Mouse (Mus musculus) heart, embryonic 12.5 days (tissue): ENCODE measurements around the gene Srxn1. TPM values are rescaled to one million over a fixed set of nuclear protein-coding genes. Genes with fewer than 3 reads are reported as not detected.

Source experiments
- ATAC-seq: fragments of 200-750 bp; cut with Nextera tagmentation; 2 replicates; pipeline ENCODE4 v1.8.0; 2017; ENCODE audit warnings: moderate TSS enrichment, moderate library complexity; ENCODE audit not compliant: insufficient number of reproducible peaks, low FRiP score
- H3K27ac ChIP-seq: fragments of 300-500 bp; sonication (generic); 2 replicates; pipeline ENCODE4 v1.5.1; 2016; ENCODE audit warnings: mild to moderate bottlenecking, moderate library complexity; ENCODE audit not compliant: poor library complexity, severe bottlenecking
- H3K27me3 ChIP-seq: fragments of 300-500 bp; sonication (generic); replicated peaks from 2 replicates; pipeline ENCODE4 v1.6.1; 2016; ENCODE audit warnings: mild to moderate bottlenecking, moderate library complexity
- H3K36me3 ChIP-seq: fragments of 300-500 bp; sonication (generic); 2 replicates; pipeline ENCODE4 v1.6.1; 2016; ENCODE audit warnings: mild to moderate bottlenecking, moderate library complexity
- H3K4me1 ChIP-seq: fragments of 300-500 bp; sonication (generic); replicated peaks from 2 replicates; pipeline ENCODE4 v1.6.1; 2016; ENCODE audit warnings: mild to moderate bottlenecking
- H3K4me2 ChIP-seq: fragments of 300-500 bp; sonication (generic); 2 replicates; pipeline ENCODE4 v1.6.1; 2016; ENCODE audit warnings: mild to moderate bottlenecking, moderate library complexity
- H3K4me3 ChIP-seq: fragments of 300-500 bp; sonication (generic); 2 replicates; pipeline ENCODE4 v1.5.1; 2016; ENCODE audit warnings: mild to moderate bottlenecking
- H3K9ac ChIP-seq: fragments of 300-500 bp; sonication (generic); 2 replicates; pipeline ENCODE4 v1.6.1; 2016; ENCODE audit warnings: mild to moderate bottlenecking, moderate library complexity
- H3K9me3 ChIP-seq: fragments of 300-500 bp; sonication (generic); replicated peaks from 2 replicates; pipeline ENCODE4 v1.6.1; 2016; ENCODE audit warnings: mild to moderate bottlenecking, moderate library complexity
- WGBS: fragments of 180-500 bp; shearing (Covaris S2); methylation state at CpG from one replicate; pipeline ENCODE4 v1.1.7; 2016; 5-methylcytosine and 5-hydroxymethylcytosine counted together
- polyA plus RNA-seq: library from polyadenylated mRNA; unstranded; fragments of >200 nt; fragmentation: Nextera tagmentation; extraction: Ambion mirVana; gene quantifications from 2 replicates; pipeline ENCODE4 v1.2.1, GENCODE M21; 2016

Srxn1 gene
- polyA plus RNA-seq, 1 experiment from 2014 or later: 9.4 TPM

DNA sequence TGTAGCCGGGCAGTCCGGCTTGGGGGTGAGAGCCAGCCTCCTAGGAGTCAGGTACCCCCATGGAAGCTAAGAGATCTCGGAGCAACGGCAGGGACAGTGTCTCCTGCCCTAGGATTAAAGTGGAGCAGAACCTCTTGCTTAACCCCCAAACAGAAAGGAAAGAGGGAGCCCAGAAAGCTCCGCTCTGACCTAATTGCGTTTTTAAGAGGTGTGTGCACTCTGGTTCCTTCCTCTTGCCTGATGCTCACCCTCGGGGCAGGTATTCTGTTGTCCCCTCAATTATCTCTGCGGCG lies 38.8 kb downstream of the Srxn1 start:
- peaks cover 18% of the 10 kb centered on the region for H3K4me1 ChIP-seq
- no peak for ATAC-seq
- peaks cover 78% of the 10 kb centered on the region for H3K27me3 ChIP-seq
- peak overlapping the region; percentile 53 for H3K4me3 ChIP-seq
- no peak overlapping the region for H3K27ac ChIP-seq
- H3K9ac ChIP-seq: 0 out of 2 replicates have a peak overlapping the region, but pooled peaks have one; percentile 53
- H3K36me3 ChIP-seq: no peaks in the 10 kb centered on the region
- H3K9me3 ChIP-seq: no peaks in the 10 kb centered on the region
- peak overlapping the region; percentile 87 for H3K4me2 ChIP-seq
- 16% methylated on average over 9 of the region's 9 CpGs for WGBS

DNA sequence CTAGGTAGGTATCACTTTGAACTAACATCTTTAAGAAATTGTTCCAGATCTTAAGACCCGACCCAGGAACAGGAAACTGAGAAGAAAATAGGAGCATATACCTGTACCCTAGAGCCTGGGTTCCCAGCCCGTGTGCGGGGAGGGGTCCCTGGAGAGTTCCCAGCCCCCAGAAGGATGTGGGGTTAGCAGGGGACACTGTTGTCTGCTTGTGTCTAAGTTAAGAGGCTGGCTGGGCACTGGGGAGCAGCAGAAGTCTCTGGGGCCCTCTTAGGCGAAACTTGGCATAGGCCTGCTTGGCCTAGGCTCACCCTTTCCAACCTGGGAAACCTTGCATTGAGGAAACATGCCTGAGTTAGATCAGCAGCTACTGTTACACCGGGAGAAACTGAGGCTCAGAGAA lies 39.2 kb downstream of the Srxn1 start:
- Histone ChIP-seq H3K4me3 (peak overlapping the region; percentile 53), H3K36me3 (no peaks in the 10 kb centered on the region), H3K4me1 (peaks cover 18% of the 10 kb centered on the region), H3K27ac (no peak overlapping the region), H3K9me3 (no peaks in the 10 kb centered on the region), H3K9ac (no peak overlapping the region), H3K4me2 (peak overlapping the region; percentile 87), H3K27me3 (peaks cover 78% of the 10 kb centered on the region)
- no peak for ATAC-seq
- 55% methylated on average over 5 of the region's 5 CpGs for WGBS

DNA sequence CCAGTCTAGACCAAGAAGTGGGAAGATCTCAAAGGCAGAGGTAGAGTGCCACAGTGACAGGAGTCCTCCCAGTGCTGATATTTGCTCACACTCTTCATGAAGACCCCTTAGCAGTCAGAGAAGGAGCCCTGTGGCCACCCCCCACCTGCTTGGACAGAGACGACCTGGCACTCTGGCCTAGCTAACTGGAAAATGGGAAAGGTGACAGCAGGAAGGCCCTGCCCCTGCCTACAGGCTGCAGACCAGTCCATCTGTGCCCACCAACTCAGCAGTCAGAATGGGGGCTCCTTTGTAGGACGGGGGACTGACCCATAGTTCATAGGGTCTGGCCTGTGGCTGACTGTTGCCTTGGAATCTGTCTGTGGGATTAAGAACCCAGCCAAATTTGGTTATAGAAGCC lies 40.4 kb downstream of the Srxn1 start:
- Histone ChIP-seq H3K27ac (no peak overlapping the region), H3K4me1 (peaks cover 18% of the 10 kb centered on the region), H3K9me3 (no peaks in the 10 kb centered on the region), H3K9ac (no peak overlapping the region), H3K4me2 (no peak overlapping the region), H3K36me3 (no peaks in the 10 kb centered on the region), H3K27me3 (peaks cover 67% of the 10 kb centered on the region), H3K4me3 (no peak overlapping the region)
- WGBS: 62% methylated on average over 2 of the region's 2 CpGs
- no peak for ATAC-seq

DNA sequence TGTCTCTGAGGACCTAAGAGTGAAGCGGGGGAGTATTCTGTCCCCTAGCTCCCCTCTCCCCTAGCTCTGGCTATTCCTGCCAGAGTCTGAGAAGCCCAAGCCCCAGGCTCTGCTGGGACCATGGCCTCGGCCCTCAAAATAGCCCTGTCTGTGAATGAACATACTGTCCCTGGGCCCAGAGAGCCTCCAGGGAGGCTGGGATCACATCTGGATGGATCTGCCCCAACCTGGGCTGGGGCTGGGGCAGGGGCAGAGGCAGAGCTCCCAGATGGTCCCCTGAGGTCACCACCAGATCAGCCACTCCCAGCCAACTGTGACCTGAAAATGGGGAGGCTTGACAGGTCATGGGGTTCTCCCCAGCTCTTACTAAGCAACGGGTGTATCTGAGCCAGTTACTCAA lies 41.8 kb downstream of the Srxn1 start:
- no peak for ATAC-seq
- no peaks in the 10 kb centered on the region for H3K36me3 ChIP-seq
- H3K4me2 ChIP-seq: no peak overlapping the region
- H3K4me1 ChIP-seq: peaks cover 18% of the 10 kb centered on the region
- H3K4me3 ChIP-seq: no peak overlapping the region
- no peak overlapping the region for H3K9ac ChIP-seq
- peaks cover 60% of the 10 kb centered on the region for H3K27me3 ChIP-seq
- whole genome bisulfite sequencing: 55% methylated on average over 3 of the region's 3 CpGs
- H3K27ac ChIP-seq: no peak overlapping the region
- H3K9me3 ChIP-seq: no peaks in the 10 kb centered on the region

DNA sequence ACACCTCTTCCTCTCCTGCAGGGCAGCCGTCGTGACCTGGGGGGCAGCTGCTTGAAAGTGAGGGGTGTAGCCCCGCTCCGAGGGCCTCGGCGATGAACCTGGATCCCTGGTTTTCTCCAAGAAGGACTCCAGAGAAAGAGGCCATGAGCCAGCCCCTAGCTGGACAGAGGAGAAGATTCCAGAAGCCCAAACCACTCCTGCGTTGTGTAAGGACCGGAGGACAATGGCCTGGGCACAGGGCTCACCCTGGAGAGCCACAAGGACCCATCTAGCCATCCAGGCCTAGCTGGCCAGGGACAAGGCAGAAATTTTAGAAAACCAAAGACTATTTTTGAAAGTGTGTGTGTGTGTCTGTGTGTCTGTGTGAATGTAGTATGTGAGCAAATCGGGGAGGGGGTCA lies 43.4 kb downstream of the Srxn1 start:
- Histone ChIP-seq H3K9me3 (no peaks in the 10 kb centered on the region), H3K4me2 (no peak overlapping the region), H3K36me3 (no peaks in the 10 kb centered on the region), H3K4me3 (no peak overlapping the region), H3K4me1 (peaks cover 5% of the 10 kb centered on the region), H3K27me3 (peaks cover 48% of the 10 kb centered on the region), H3K9ac (no peak overlapping the region), H3K27ac (no peak overlapping the region)
- WGBS: 76% methylated on average over 9 of the region's 9 CpGs
- ATAC-seq: no peak

DNA sequence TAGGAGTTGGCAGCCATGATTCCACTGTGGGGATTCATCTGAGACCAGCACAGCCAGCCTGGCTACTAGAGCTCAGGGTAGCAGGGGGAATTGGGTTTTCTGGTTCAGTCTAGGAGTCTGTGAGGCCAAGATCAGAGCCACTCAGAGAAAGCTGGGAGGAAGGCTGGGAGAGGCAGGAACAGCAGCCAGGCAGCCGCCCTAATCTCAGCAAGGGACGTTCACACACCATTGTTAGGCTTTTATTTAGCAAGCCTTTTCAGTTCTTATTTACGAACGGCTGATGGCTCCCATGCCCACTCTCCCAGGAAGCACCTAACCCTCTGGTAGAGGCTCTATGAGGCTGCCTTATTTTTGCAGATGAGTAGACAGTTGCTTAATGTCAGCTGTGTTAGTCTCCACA lies 44.6 kb downstream of the Srxn1 start:
- no peak overlapping the region for H3K4me2 ChIP-seq
- H3K9me3 ChIP-seq: no peaks in the 10 kb centered on the region
- H3K4me1 ChIP-seq: 0 out of 2 replicates have a peak, but pooled peaks cover 3% of the 10 kb centered on the region
- WGBS: 47% methylated on average over 4 of the region's 4 CpGs
- no peak for ATAC-seq
- peaks cover 36% of the 10 kb centered on the region for H3K27me3 ChIP-seq
- H3K36me3 ChIP-seq: no peaks in the 10 kb centered on the region
- H3K4me3 ChIP-seq: no peak overlapping the region
- H3K27ac ChIP-seq: no peak overlapping the region
- no peak overlapping the region for H3K9ac ChIP-seq

DNA sequence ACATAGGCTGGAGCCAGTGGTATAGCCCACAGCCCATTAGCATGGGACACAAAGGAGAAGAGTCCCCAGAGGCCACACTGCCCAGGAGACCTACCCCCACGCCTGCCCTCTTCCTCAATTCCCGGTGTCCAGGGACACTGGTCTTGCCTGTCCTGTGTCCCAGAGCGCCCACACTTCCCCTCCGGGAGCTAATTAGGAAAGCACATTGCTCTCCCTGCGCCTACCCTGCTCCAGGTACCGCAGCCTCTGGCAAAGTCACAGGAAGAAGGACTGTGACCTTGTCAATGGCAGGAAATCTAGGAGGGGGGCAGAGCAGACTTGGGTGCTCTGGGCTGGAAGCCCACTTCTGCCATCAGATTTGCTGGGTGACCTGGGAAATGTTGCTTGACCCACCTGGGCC lies 45.1 kb downstream of the Srxn1 start:
- 61% methylated on average over 6 of the region's 6 CpGs for WGBS
- Histone ChIP-seq H3K27ac (no peak overlapping the region), H3K4me3 (no peak overlapping the region), H3K9ac (no peak overlapping the region), H3K27me3 (peaks cover 31% of the 10 kb centered on the region), H3K4me2 (no peak overlapping the region), H3K36me3 (no peaks in the 10 kb centered on the region), H3K9me3 (no peaks in the 10 kb centered on the region), H3K4me1 (peaks cover 6% of the 10 kb centered on the region; the same call in 1 of the 2 replicates)
- no peak for ATAC-seq

DNA sequence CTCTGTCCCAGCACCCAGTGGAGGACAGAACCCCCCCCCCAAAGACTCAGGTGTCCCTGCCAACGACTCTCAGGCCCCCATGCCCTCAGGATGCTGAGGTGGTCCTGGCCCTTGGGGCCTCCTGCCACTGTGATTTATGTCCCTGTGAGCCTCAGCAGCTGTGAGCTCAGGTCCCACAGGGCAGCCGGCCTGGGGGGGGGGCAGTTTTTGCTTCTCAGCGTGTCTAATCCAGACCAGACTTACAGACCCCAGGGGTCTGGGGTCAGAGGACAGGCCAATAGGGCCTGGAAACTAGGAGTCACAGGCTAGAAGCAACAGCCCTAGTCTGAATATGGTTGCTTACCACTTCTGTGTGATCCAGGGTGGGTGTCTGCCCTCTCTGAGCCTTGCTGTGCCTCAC lies 48.0 kb downstream of the Srxn1 start:
- H3K27ac ChIP-seq: no peak overlapping the region
- no peaks in the 10 kb centered on the region for H3K9me3 ChIP-seq
- WGBS: 32% methylated on average over 3 of the region's 3 CpGs
- H3K27me3 ChIP-seq: 0 out of 2 replicates have a peak, but pooled peaks cover 4% of the 10 kb centered on the region
- no peaks in the 10 kb centered on the region for H3K36me3 ChIP-seq
- no peak for ATAC-seq
- no peak overlapping the region for H3K9ac ChIP-seq
- peaks cover 9% of the 10 kb centered on the region; the same call in 1 of the 2 replicates for H3K4me1 ChIP-seq
- no peak overlapping the region for H3K4me2 ChIP-seq
- no peak overlapping the region for H3K4me3 ChIP-seq

DNA sequence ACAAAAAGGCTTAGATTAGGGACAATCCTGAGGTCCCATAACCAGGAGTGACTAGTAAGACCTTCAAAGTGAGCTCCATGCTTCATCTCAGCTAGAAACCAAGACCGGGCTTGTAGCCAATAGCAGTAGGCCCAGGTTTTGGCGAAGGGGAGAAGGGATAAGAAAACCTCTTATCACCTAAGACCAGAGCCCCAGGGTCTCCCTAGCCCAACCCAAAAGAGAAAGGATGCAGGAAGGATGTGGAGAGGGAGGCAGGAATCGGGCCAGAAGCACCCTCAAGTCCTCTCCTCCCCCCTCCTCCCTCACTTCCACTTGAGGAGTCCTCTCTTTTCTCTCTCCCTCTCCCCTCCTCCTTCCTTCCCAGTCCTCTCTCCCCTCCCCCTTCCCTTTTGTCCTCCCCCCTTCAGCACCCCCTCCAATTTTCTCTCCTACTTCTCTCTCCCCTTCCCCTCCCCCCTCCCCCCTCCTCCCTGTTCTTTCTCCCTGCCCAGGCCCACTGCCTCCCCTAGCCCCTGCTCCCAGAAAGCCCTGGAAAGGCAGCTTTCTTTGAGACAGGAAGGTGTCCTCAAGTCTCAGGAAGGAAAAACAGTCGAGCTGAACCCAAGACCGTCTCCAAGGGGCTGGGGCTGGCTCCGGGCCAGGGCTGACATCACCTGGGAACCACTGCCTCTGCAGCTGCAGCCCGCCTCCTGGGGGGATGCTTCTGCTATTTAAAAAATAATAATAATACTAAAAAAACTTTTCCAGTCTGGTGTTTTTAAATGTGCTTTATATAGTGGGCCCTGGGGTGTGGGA lies 50.3 kb downstream of the Srxn1 start:
- no peak overlapping the region for H3K4me3 ChIP-seq

DNA sequence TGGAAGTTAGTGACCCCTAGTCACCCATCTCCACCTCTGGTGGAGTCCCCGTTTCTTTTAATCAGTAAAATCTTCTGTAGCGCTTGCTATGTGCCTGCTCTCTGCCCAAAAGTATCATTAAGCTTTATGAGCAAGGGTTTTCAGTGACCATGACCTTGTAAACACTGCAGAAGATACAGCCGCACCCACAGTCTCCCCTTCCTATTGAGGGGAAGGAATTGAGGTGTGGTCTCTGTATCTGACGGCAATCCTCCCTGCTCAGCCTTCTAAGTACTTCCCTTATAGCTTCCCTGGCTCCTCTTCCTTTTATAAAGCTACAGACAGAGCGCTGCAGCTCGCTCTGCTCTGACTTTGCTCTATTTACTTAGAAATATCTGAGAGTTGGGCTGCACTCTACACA lies 51.2 kb downstream of the Srxn1 start:
- WGBS: 64% methylated on average over 6 of the region's 6 CpGs
- Histone ChIP-seq H3K36me3 (no peaks in the 10 kb centered on the region), H3K27me3 (no peaks in the 10 kb centered on the region), H3K4me2 (no peak overlapping the region), H3K4me1 (peaks cover 9% of the 10 kb centered on the region; the same call in 1 of the 2 replicates), H3K9ac (no peak overlapping the region), H3K9me3 (peaks cover 10% of the 10 kb centered on the region; the same call in 1 of the 2 replicates), H3K4me3 (no peak overlapping the region), H3K27ac (0 out of 2 replicates have a peak overlapping the region, but pooled peaks have one; percentile 42)
- no peak for ATAC-seq

More for the DNA sequence above, 50.3 kb downstream of the Srxn1 start:
- Histone ChIP-seq H3K9ac (no peak overlapping the region), H3K36me3 (no peaks in the 10 kb centered on the region), H3K4me1 (peaks cover 9% of the 10 kb centered on the region; the same call in 1 of the 2 replicates), H3K27ac (peak overlapping the region; percentile 42), H3K4me2 (0 out of 2 replicates have a peak overlapping the region, but pooled peaks have one; percentile 2), H3K27me3 (no peaks in the 10 kb centered on the region), H3K9me3 (peaks cover 10% of the 10 kb centered on the region; the same call in 1 of the 2 replicates)
- WGBS: 17% methylated on average over 7 of the region's 7 CpGs
- peak; percentile 77; the same call in 1 of the 2 replicates for ATAC-seq

DNA sequence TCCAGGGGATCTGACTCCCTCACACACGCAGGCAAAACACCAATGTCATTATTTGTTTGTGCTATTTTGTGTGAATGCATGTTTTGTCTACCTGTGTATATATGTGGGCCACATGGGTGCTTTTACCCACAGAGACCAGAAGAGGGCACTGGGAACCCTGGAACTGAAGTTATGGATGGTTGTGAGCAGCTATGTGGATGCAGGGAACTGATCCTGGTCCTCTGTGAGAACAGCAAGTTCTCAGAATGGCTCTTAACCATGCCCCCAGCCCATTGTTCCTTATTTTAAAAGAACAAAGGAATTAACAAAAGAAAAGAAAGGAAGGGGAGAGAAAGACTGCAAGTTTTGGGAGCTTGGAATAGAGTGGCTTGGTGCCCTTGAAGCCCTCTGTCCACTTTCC lies 54.2 kb downstream of the Srxn1 start:
- Histone ChIP-seq H3K9me3 (peaks cover 10% of the 10 kb centered on the region; the same call in 1 of the 2 replicates), H3K27ac (no peak overlapping the region), H3K36me3 (no peaks in the 10 kb centered on the region), H3K4me1 (peaks cover 9% of the 10 kb centered on the region; the same call in 1 of the 2 replicates), H3K4me3 (no peak overlapping the region), H3K27me3 (no peaks in the 10 kb centered on the region), H3K4me2 (no peak overlapping the region), H3K9ac (no peak overlapping the region)
- WGBS: 80% methylated on average over 1 of the region's 1 CpGs
- no peak for ATAC-seq
